Mouse (Mus musculus) thymus, adult 2 months (tissue): ENCODE results near the gene Pld1. TPM values are rescaled to one million over a fixed set of nuclear protein-coding genes. Genes with fewer than 3 reads are reported as not detected.

Source experiments
- DNase-seq: peaks from one replicate; pipeline ENCODE4 v3.0.0; 2021
- H3K27ac ChIP-seq: fragments of 200-500 bp; 2 replicates; pipeline ENCODE4 v1.5.1; 2012; ENCODE audit warnings: low read length, control low read depth; ENCODE audit not compliant: control insufficient read depth, insufficient read depth
- H3K27me3 ChIP-seq: fragments of 200-500 bp; 2 replicates; pipeline ENCODE4 v1.6.1; 2012; ENCODE audit warnings: mild to moderate bottlenecking, low read length, moderate library complexity, mixed read lengths; ENCODE audit not compliant: control insufficient read depth, insufficient read depth
- H3K36me3 ChIP-seq: fragments of 200-500 bp; 2 replicates; pipeline ENCODE4 v1.6.1; 2012; ENCODE audit warnings: mild to moderate bottlenecking, low read length, moderate library complexity; ENCODE audit not compliant: control insufficient read depth, insufficient read depth
- H3K4me1 ChIP-seq: fragments of 200-500 bp; replicated peaks from 2 replicates; pipeline ENCODE4 v1.6.1; 2012; ENCODE audit warnings: low read length; ENCODE audit not compliant: control insufficient read depth, insufficient read depth
- H3K4me3 ChIP-seq: fragments of 200-500 bp; 2 replicates; pipeline ENCODE4 v1.5.1; 2012; ENCODE audit warnings: mild to moderate bottlenecking, low read length, control low read depth, moderate library complexity; ENCODE audit not compliant: control insufficient read depth, insufficient read depth
- CTCF ChIP-seq: fragments of 200-500 bp; IDR thresholded peaks from 2 replicates; pipeline ENCODE4 v1.5.1; 2012; ENCODE audit warnings: mild to moderate bottlenecking, control low read depth, low read length, moderate library complexity, borderline replicate concordance; ENCODE audit not compliant: control insufficient read depth, poor library complexity, insufficient read depth; ENCODE audit errors: extremely low read depth
- POLR2A ChIP-seq: fragments of 200-500 bp; IDR thresholded peaks from 2 replicates; pipeline ENCODE4 v1.6.1; 2012; ENCODE audit warnings: mild to moderate bottlenecking, low read length, control low read depth, moderate library complexity; ENCODE audit not compliant: control insufficient read depth, poor library complexity, insufficient read depth; ENCODE audit errors: extremely low read depth
- WGBS: fragments of 180-500 bp; shearing (Covaris S2); methylation state at CpG from one replicate; pipeline ENCODE4 v1.1.7; 2018; 5-methylcytosine and 5-hydroxymethylcytosine counted together
- polyA plus RNA-seq: library from polyadenylated mRNA; depleted of rRNA; stranded (reverse); fragments of >200 nt; gene quantifications from 2 replicates; pipeline ENCODE4 v1.2.3, GENCODE M21; 2012; rRNA removed

Gene Pld1
- polyA plus RNA-seq = 2.4 and 3.2 TPM in 2 replicates

GRCm38 (mm10) chr3:27938381-27939323, at the start of gene Pld1:
Pld1 (plus strand) TSS chr3:27938695.
- TF ChIP-seq CTCF = no peak
- no peak for TF ChIP-seq POLR2A
- peak; percentile 4 for DNase-seq

DNA sequence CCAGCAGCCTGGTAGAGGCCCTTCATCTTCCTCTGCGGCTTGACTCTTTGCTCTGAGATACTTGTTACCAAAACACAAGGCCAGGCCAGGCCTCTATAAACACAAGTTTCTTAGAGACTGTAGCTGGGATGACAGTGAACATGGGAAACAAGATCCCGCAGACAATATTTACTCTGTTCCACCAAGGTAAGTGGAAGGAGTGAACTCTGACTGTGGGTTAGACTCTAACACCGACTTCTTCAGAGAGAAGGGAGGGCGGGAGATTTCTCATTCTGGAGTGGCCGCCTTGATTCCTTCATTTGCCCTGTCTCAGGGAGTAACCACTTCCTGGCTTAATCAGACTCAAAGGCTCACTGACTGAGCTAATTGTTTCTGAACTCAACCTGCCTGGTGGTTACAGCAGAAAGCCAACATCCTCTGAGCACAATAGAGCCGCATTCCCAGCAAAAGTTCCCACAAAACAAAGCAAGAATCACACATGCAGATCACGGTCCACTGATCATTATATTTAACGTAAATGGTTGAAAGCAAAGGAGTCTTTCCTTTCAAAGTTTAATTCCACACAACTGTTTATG, 42.1 kb upstream of the Pld1 start, which contains the start of gene Tmem212:
Gene Tmem212, minus strand, starts transcription at position 51 of the 575 bp plus-strand sequence.
- no peak for DNase-seq
- 80% methylated on average over 8 of the region's 8 CpGs for WGBS
- no peak for TF ChIP-seq POLR2A
- TF ChIP-seq CTCF = no peak
- H3K36me3 ChIP-seq = no peaks in the 10 kb centered on the region
- H3K27ac ChIP-seq = no peak within 1 kb of the TSS
- H3K4me3 ChIP-seq = no peak within 1 kb of the TSS
- H3K4me1 ChIP-seq = no peaks in the 10 kb centered on the region
- no peaks in the 10 kb centered on the region for H3K27me3 ChIP-seq

More at GRCm38 (mm10) chr3:27938381-27939323, at the start of gene Pld1:
- Histone ChIP-seq H3K27ac (no peak within 1 kb of the TSS), H3K36me3 (no peaks in the 10 kb centered on the region), H3K4me1 (no peaks in the 10 kb centered on the region), H3K27me3 (no peaks in the 10 kb centered on the region; the same call in 1 of the 2 replicates), H3K4me3 (peak within 1 kb of the TSS; percentile 21)
- WGBS = 3% methylated on average over 68 of the region's 68 CpGs

GRCm38 (mm10) chr3:27898178-27898577, 40.3 kb upstream of the Pld1 start:
- Histone ChIP-seq H3K4me1 (no peaks in the 10 kb centered on the region), H3K27me3 (no peaks in the 10 kb centered on the region), H3K4me3 (no peak overlapping the region), H3K27ac (no peak overlapping the region), H3K36me3 (no peaks in the 10 kb centered on the region)
- 71% methylated on average over 10 of the region's 10 CpGs for WGBS
- no peak for DNase-seq
- no peak for TF ChIP-seq CTCF
- TF ChIP-seq POLR2A = no peak

DNA sequence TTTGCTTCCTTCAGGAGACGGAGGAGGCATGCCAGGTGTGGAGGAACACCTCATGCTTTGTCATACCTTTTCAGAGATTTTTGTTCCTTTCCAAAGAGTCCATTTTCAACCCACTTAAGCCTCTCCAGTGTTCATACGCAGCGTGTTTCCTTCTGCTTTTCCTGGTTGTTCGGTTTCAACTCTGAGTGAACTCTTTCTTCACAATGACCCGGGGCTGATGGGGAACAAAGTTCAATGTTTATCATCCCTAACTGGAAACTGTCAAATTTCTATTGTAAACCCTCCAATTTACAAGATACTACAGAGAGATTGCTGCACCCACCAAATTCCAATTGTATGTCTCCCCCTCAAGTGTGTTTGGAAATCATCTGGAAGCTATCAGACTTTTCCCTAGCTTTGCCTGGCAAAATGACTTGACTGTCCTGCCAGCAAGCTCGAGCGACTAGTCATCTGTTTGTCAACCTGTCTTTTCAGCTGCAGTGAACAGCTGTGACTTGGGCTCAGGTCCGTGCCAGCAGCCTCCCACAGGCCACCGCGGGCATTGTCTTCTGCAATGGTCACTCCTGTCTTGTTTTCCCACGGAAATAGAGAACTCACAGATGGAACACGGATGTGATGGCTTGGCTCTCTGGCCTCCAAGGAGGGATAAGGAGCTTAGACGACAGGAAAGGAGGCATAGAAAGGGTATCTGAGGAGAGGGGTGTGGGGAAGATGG, 39.3 kb upstream of the Pld1 start:
- no peaks in the 10 kb centered on the region for H3K4me1 ChIP-seq
- H3K4me3 ChIP-seq = no peak overlapping the region
- WGBS = 52% methylated on average over 13 of the region's 13 CpGs
- no peak for DNase-seq
- H3K27ac ChIP-seq = no peak overlapping the region
- H3K36me3 ChIP-seq = no peaks in the 10 kb centered on the region
- H3K27me3 ChIP-seq = no peaks in the 10 kb centered on the region
- TF ChIP-seq CTCF (no peak), POLR2A (no peak)

DNA sequence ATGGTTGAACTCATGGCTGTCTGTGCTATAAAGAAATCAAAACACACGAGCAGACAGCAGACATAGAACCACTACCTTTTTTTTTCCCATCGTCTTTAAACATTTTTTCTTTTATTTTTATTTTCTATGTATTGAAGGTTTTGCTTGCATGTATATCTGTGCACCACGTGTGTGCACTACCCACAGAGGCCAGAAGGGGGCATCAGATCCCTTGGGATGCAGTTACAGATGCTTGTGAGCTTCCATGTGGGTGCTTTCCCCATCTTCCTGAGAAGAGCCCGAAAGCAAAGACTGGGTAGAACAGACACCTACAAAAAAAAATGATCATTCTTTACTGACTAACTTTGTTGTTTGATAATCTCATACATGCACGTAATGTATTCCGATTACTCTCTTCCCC, 36.6 kb upstream of the Pld1 start:
- no peak for DNase-seq
- 93% methylated on average over 6 of the region's 6 CpGs for WGBS
- H3K36me3 ChIP-seq = no peaks in the 10 kb centered on the region
- TF ChIP-seq CTCF (no peak), POLR2A (no peak)
- no peaks in the 10 kb centered on the region for H3K4me1 ChIP-seq
- H3K4me3 ChIP-seq = no peak overlapping the region
- H3K27me3 ChIP-seq = no peaks in the 10 kb centered on the region
- H3K27ac ChIP-seq = no peak overlapping the region

GRCm38 (mm10) chr3:27904659-27905330, 33.7 kb upstream of the Pld1 start:
- 53% methylated on average over 13 of the region's 13 CpGs for WGBS
- Histone ChIP-seq H3K4me3 (no peak overlapping the region), H3K4me1 (no peaks in the 10 kb centered on the region), H3K36me3 (no peaks in the 10 kb centered on the region), H3K27me3 (no peaks in the 10 kb centered on the region), H3K27ac (no peak overlapping the region)
- no peak for DNase-seq
- TF ChIP-seq POLR2A = no peak
- no peak for TF ChIP-seq CTCF
